Mouse (Mus musculus) splenic B cell, adult 2 months (primary cell): ENCODE data around the gene Bet1l.

ENCODE experiments used
- DNase-seq: peaks from one replicate; pipeline ENCODE4 v3.0.0-alpha.2; 2011; ENCODE audit warnings: low read depth, low spot score
- H3K27me3 ChIP-seq: 2 replicates; pipeline ENCODE4 v1.6.1; 2012; ENCODE audit warnings: mild to moderate bottlenecking, low read length, moderate library complexity, mixed read lengths; ENCODE audit not compliant: control insufficient read depth, poor library complexity, insufficient read depth, severe bottlenecking
- H3K36me3 ChIP-seq: 2 replicates; pipeline ENCODE4 v1.6.1; 2012; ENCODE audit warnings: mild to moderate bottlenecking, low read length, moderate library complexity, mixed read lengths; ENCODE audit not compliant: control insufficient read depth, poor library complexity, insufficient read depth, severe bottlenecking

Gene Bet1l

GRCm38 (mm10) chr7:140880419-140880818, 23.0 kb upstream of the Bet1l start:
- no peak for DNase-seq
- no peaks in the 10 kb centered on the region for H3K27me3 ChIP-seq
- H3K36me3 ChIP-seq = no peaks in the 10 kb centered on the region

GRCm38 (mm10) chr7:140879355-140879754, 22.0 kb upstream of the Bet1l start:
- no peaks in the 10 kb centered on the region for H3K27me3 ChIP-seq
- DNase-seq = peak; percentile 39
- H3K36me3 ChIP-seq = no peaks in the 10 kb centered on the region; the same call in 1 of the 2 replicates

GRCm38 (mm10) chr7:140877364-140877763, 20.0 kb upstream of the Bet1l start:
- Histone ChIP-seq H3K36me3 (no peaks in the 10 kb centered on the region; the same call in 1 of the 2 replicates), H3K27me3 (no peaks in the 10 kb centered on the region)
- DNase-seq = peak; percentile 61

- Histone ChIP-seq H3K27me3 (no peaks in the 10 kb centered on the region), H3K36me3 (no peaks in the 10 kb centered on the region; the same call in 1 of the 2 replicates)
- DNase-seq = peak; percentile 13
These were observed 16.8 kb upstream of the Bet1l start for GRCm38 (mm10) chr7:140874224-140874623.

GRCm38 (mm10) chr7:140864761-140865160, 7.4 kb upstream of the Bet1l start:
- Histone ChIP-seq H3K36me3 (peaks cover 11% of the 10 kb centered on the region), H3K27me3 (no peaks in the 10 kb centered on the region)
- DNase-seq = no peak

GRCm38 (mm10) chr7:140860728-140861127, 3.4 kb upstream of the Bet1l start:
- DNase-seq = no peak
- no peaks in the 10 kb centered on the region for H3K27me3 ChIP-seq

GRCm38 (mm10) chr7:140859997-140860396, 2.6 kb upstream of the Bet1l start:
- no peak for DNase-seq
- Histone ChIP-seq H3K27me3 (no peaks in the 10 kb centered on the region), H3K36me3 (peaks cover 12% of the 10 kb centered on the region)

More at GRCm38 (mm10) chr7:140860728-140861127, 3.4 kb upstream of the Bet1l start:
- H3K36me3 ChIP-seq = peaks cover 12% of the 10 kb centered on the region

- DNase-seq = no peak
- H3K27me3 ChIP-seq = no peaks in the 10 kb centered on the region
These were observed 1.4 kb upstream of the Bet1l start for GRCm38 (mm10) chr7:140858746-140859145.

GRCm38 (mm10) chr7:140856785-140857549, 410 bp downstream of the Bet1l start, which contains the start of gene Ric8a:
TSS of gene Ric8a (plus strand) at chr7:140856957.
- peaks cover 9% of the 10 kb centered on the region for H3K36me3 ChIP-seq
- DNase-seq = peak; percentile 79

More at GRCm38 (mm10) chr7:140858746-140859145, 1.4 kb upstream of the Bet1l start:
- peaks cover 12% of the 10 kb centered on the region for H3K36me3 ChIP-seq

GRCm38 (mm10) chr7:140855860-140856784, 1.3 kb downstream of the Bet1l start, which contains the start of gene Gm45785:
TSS of gene Gm45785 (minus strand) at chr7:140856331.
- no peaks in the 10 kb centered on the region for H3K27me3 ChIP-seq
- H3K36me3 ChIP-seq = peaks cover 7% of the 10 kb centered on the region
- peak; percentile 80 for DNase-seq

More at GRCm38 (mm10) chr7:140856785-140857549, 410 bp downstream of the Bet1l start, which contains the start of gene Ric8a:
- H3K27me3 ChIP-seq = no peaks in the 10 kb centered on the region

GRCm38 (mm10) chr7:140855181-140855580, 2.2 kb downstream of the Bet1l start:
- H3K27me3 ChIP-seq = no peaks in the 10 kb centered on the region
- no peak for DNase-seq
- H3K36me3 ChIP-seq = peaks cover 4% of the 10 kb centered on the region

- H3K27me3 ChIP-seq = no peaks in the 10 kb centered on the region
- DNase-seq = no peak
- H3K36me3 ChIP-seq = peaks cover 1% of the 10 kb centered on the region; the same call in 1 of the 2 replicates
These were observed 2.9 kb downstream of the Bet1l start for GRCm38 (mm10) chr7:140854483-140854882.

- no peaks in the 10 kb centered on the region for H3K27me3 ChIP-seq
- H3K36me3 ChIP-seq = peaks cover 1% of the 10 kb centered on the region; the same call in 1 of the 2 replicates
- no peak for DNase-seq
These were observed 4.0 kb downstream of the Bet1l start for GRCm38 (mm10) chr7:140853386-140853785.

GRCm38 (mm10) chr7:140851916-140852315, 5.5 kb downstream of the Bet1l start:
- DNase-seq = no peak
- peaks cover 1% of the 10 kb centered on the region; the same call in 1 of the 2 replicates for H3K36me3 ChIP-seq
- no peaks in the 10 kb centered on the region; the same call in 1 of the 2 replicates for H3K27me3 ChIP-seq
